Mouse (Mus musculus) kidney, postnatal 25 days (tissue): ENCODE results near the gene Iqschfp.

ENCODE experiments used
- DNase-seq, 2 experiments: peaks; one replicate each; pipeline ENCODE4 v3.0.0; 2021; ENCODE audit warnings: mixed read lengths in 2 of 2

Gene Iqschfp

GRCm38 (mm10) chr3:68496513-68496912 is 604.5 kb downstream of the Iqschfp start:
- DNase-seq: no peak

GRCm38 (mm10) chr3:68499532-68500152 is 607.6 kb downstream of the Iqschfp start:
- no peak for DNase-seq

GRCm38 (mm10) chr3:68504838-68505237 is 612.8 kb downstream of the Iqschfp start:
- DNase-seq: no peak

GRCm38 (mm10) chr3:68506769-68507318 is 614.8 kb downstream of the Iqschfp start:
- peak; percentile 59 to 63 for DNase-seq

- peak; percentile 71 to 86 for DNase-seq
These were observed 616.6 kb downstream of the Iqschfp start for GRCm38 (mm10) chr3:68508629-68509028.

- DNase-seq: peak in 1 of 2 experiments; percentile 22
These were observed 618.8 kb downstream of the Iqschfp start for GRCm38 (mm10) chr3:68510872-68511271.

GRCm38 (mm10) chr3:68511744-68512143 is 619.7 kb downstream of the Iqschfp start:
- peak in 1 of 2 experiments; percentile 63 for DNase-seq

GRCm38 (mm10) chr3:68512327-68512726 is 620.3 kb downstream of the Iqschfp start:
- DNase-seq: peak in 1 of 2 experiments; percentile 30

- DNase-seq: peak; percentile 36 to 51
These were observed 621.5 kb downstream of the Iqschfp start for GRCm38 (mm10) chr3:68513340-68514119.

GRCm38 (mm10) chr3:68514120-68514497 is 622.1 kb downstream of the Iqschfp start:
- DNase-seq: peak in 1 of 2 experiments; percentile 12

GRCm38 (mm10) chr3:68514717-68515116 is 622.7 kb downstream of the Iqschfp start:
- peak; percentile 58 to 68 for DNase-seq

- DNase-seq: peak in 1 of 2 experiments; percentile 5
These were observed 624.5 kb downstream of the Iqschfp start for GRCm38 (mm10) chr3:68516393-68517081.

GRCm38 (mm10) chr3:68517236-68517635 is 625.2 kb downstream of the Iqschfp start:
- peak in 1 of 2 experiments; percentile 22 for DNase-seq

- DNase-seq: peak in 1 of 2 experiments; percentile 10
These were observed 626.0 kb downstream of the Iqschfp start for GRCm38 (mm10) chr3:68518041-68518440.

- peak in 1 of 2 experiments; percentile 55 for DNase-seq
These were observed 626.6 kb downstream of the Iqschfp start for GRCm38 (mm10) chr3:68518586-68518985.

- DNase-seq: no peak
These were observed 633.4 kb downstream of the Iqschfp start for GRCm38 (mm10) chr3:68525361-68525878.

GRCm38 (mm10) chr3:68526416-68526815 is 634.4 kb downstream of the Iqschfp start:
- DNase-seq: no peak

GRCm38 (mm10) chr3:68527182-68527581 is 635.1 kb downstream of the Iqschfp start:
- DNase-seq: no peak

- DNase-seq: peak in 1 of 2 experiments; percentile 5
These were observed 639.9 kb downstream of the Iqschfp start for GRCm38 (mm10) chr3:68531908-68532307.

GRCm38 (mm10) chr3:68534571-68535051 is 642.6 kb downstream of the Iqschfp start:
- peak; percentile 60 to 83 for DNase-seq

- peak in 1 of 2 experiments; percentile 39 for DNase-seq
These were observed 643.2 kb downstream of the Iqschfp start for GRCm38 (mm10) chr3:68535160-68535728.

GRCm38 (mm10) chr3:68536071-68536470 is 644.0 kb downstream of the Iqschfp start:
- peak in 1 of 2 experiments; percentile 27 for DNase-seq
